ENCODE assay signal across 10 mouse cellular contexts in the genomic region with DNA sequence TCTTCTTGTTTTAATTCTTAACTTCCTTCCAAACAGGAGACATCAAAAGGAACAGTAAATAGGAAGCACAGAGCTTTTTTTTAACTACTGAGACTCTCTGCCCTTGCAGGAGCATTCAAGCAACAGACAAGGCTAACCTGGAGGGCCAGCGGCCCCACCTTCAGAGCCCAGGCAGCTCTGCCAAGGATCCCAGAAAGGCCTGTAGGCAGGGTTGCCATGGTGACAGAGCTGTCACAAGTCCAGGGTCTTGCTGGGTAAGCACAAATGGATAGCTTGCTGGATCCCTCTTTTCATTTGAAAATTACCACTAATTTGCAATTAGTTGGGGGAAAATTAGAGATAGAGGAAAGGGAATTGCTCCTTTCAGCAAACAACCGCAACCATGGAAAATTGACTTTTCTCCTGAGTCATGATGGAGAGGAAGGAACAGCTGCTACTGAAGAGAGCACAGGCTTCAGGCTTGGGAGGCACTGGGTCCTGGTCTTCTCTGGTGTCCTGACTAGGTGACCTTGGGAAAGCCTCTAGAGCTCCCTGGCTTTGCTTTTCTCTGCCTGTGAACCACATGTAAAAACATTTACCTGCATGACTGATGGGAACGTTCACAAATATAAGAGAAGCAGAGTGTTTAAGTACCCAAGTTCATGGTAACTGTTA.
A peak's percentile ranks its signal among the peaks of the same experiment; 100 is the strongest.
DNase-seq lines count a peak whose midpoint lies in the region; ATAC-seq and TF ChIP-seq lines count a peak whose summit lies in the region.
"Had no signal": no experiment of that assay in that cellular context is flagged by ENCODE, and none has a peak within 500 bp of the region (broad histone marks: within the 10 kb centered on the region; RNA-seq: fewer than 3 reads in every experiment).

No protein-coding gene starts in this region.

- no peak overlapping the region for H3K9ac ChIP-seq in lung, embryonic 14.5 days
- H3K9ac ChIP-seq in forebrain, embryonic 16.5 days (replicated peaks; ENCODE audit: low read depth, low read length): no peak overlapping the region
- H3K9ac ChIP-seq: embryonic facial prominence, embryonic 13.5 days; liver, embryonic 14.5 days had no signal

- no peak overlapping the region for H3K27ac ChIP-seq in lung, embryonic 14.5 days (ENCODE audit: low read depth)
- no peak overlapping the region for H3K27ac ChIP-seq in forebrain, embryonic 16.5 days (ENCODE audit: low read length)
- H3K27ac ChIP-seq: embryonic facial prominence, embryonic 13.5 days; liver, embryonic 14.5 days had no signal

- no peaks in the 10 kb centered on the region for H3K27me3 ChIP-seq in lung, embryonic 14.5 days (ENCODE audit: insufficient read depth, low read length)
- H3K27me3 ChIP-seq in forebrain, embryonic 16.5 days (replicated peaks; ENCODE audit: control insufficient read depth, insufficient read depth, low read length): no peaks in the 10 kb centered on the region
- H3K27me3 ChIP-seq: embryonic facial prominence, embryonic 13.5 days had no signal

- DNase-seq in lung, embryonic 14.5 days: peak; percentile 36
- no peak for DNase-seq in lung, postnatal 36 days
- peak; percentile 47 for DNase-seq in left cerebral cortex, adult 11 months (ENCODE audit: low spot score)
- DNase-seq in right cerebral cortex, adult 2 months (ENCODE audit: low spot score in 2 of 2): peak; percentile 51 to 73
- no peak for DNase-seq in heart, postnatal 4 days

- WGBS in lung, embryonic 14.5 days: 58% methylated on average over 3 of the region's 3 CpGs
- 15% methylated on average over 3 of the region's 3 CpGs for WGBS in forebrain, embryonic 16.5 days

- H3K4me1 ChIP-seq in lung, embryonic 14.5 days (ENCODE audit: insufficient read depth): no peaks in the 10 kb centered on the region; the same call in 1 of the 2 replicates
- H3K4me1 ChIP-seq in forebrain, embryonic 16.5 days (replicated peaks; ENCODE audit: control insufficient read depth, insufficient read depth, low read length): peaks cover 9% of the 10 kb centered on the region

- ATAC-seq in lung, embryonic 14.5 days (ENCODE audit: insufficient read depth): no peak; the same call in 1 of the 2 replicates
- ATAC-seq in forebrain, embryonic 16.5 days: peak; percentile 97
- no peak for ATAC-seq in erythroid progenitor cell, adult 5-6 weeks (replicated peaks; ENCODE audit: low FRiP score, poor library complexity, severe bottlenecking)
- no peak for ATAC-seq in erythroblast, adult 5-6 weeks (replicated peaks; ENCODE audit: low FRiP score, poor library complexity, severe bottlenecking)

- H3K9me3 ChIP-seq in lung, embryonic 14.5 days (ENCODE audit: low read depth, low read length): no peaks in the 10 kb centered on the region
- no peaks in the 10 kb centered on the region for H3K9me3 ChIP-seq in forebrain, embryonic 16.5 days (ENCODE audit: control insufficient read depth, low read length)
- H3K9me3 ChIP-seq: embryonic facial prominence, embryonic 13.5 days had no signal

- H3K4me3 ChIP-seq in lung, embryonic 14.5 days (ENCODE audit: low read depth, low read length): no peak overlapping the region
- H3K4me3 ChIP-seq in forebrain, embryonic 16.5 days (replicated peaks; ENCODE audit: low read length): no peak overlapping the region
- H3K4me3 ChIP-seq: embryonic facial prominence, embryonic 13.5 days had no signal

- H3K4me2 ChIP-seq in lung, embryonic 14.5 days: no peak overlapping the region
- no peak overlapping the region for H3K4me2 ChIP-seq in forebrain, embryonic 16.5 days (ENCODE audit: low read length)
- H3K4me2 ChIP-seq: embryonic facial prominence, embryonic 13.5 days had no signal

- TF ChIP-seq CTCF in lung, embryonic 14.5 days (IDR thresholded peaks at IDR 0.05; ENCODE audit: low read depth): no peak

- H3K36me3 ChIP-seq in lung, embryonic 14.5 days (ENCODE audit: insufficient read depth): no peaks in the 10 kb centered on the region
- H3K36me3 ChIP-seq in forebrain, embryonic 16.5 days (ENCODE audit: control insufficient read depth, insufficient read depth): no peaks in the 10 kb centered on the region
- H3K36me3 ChIP-seq: embryonic facial prominence, embryonic 13.5 days had no signal

Comparison
In these comparisons a context has a peak if more than half of its experiments do, and no peak if none do; other contexts are left out.
1. DNase-seq: peak in lung, embryonic 14.5 days (single experiment), left cerebral cortex, adult 11 months (single experiment) and right cerebral cortex, adult 2 months (2 of 2); none in lung, postnatal 36 days (single experiment) and heart, postnatal 4 days (single experiment).